Mouse (Mus musculus) sigmoid colon, adult 10 weeks (tissue): ENCODE results near the gene C77080. TPM values are rescaled to one million over a fixed set of nuclear protein-coding genes. Genes with fewer than 3 reads are reported as not detected.

Experiments
- polyA plus RNA-seq: library from polyadenylated mRNA; stranded (reverse); fragments of 350-450 nt; fragmentation: Illumina TruSeq; extraction: RNeasy Lipid Tissue Mini Kit (QIAGEN cat#74804); gene quantifications from one replicate; pipeline ENCODE4 v1.2.3, GENCODE M21; 2014; ENCODE audit warnings: low read depth, low replicate concordance

C77080 gene
- 16.0 TPM for polyA plus RNA-seq

GRCm38 (mm10) chr4:129261196-129261595, at the start of gene C77080:
Gene C77080 (minus strand): TSS chr4:129261404.

GRCm38 (mm10) chr4:129287472-129287981, 26.3 kb upstream of the C77080 start, which contains the start of gene Sync:
Gene Sync (plus strand): TSS chr4:129287617.

GRCm38 (mm10) chr4:129189542-129190519, 71.4 kb downstream of the C77080 start, which contains the start of the genes S100pbp and Yars:
Gene S100pbp (minus strand): TSS chr4:129189727.
Gene Yars (plus strand): TSS chr4:129189760.

Other genes with a start within 250 kb of the C77080 start
- gene Rnf19b, start 203.1 kb downstream of the C77080 start, polyA plus RNA-seq = 16.6 TPM
- gene Tmem54, start 155.9 kb downstream of the C77080 start, polyA plus RNA-seq = 1.1 TPM
- not detected for gene Hpca, start 139.4 kb downstream of the C77080 start, polyA plus RNA-seq
- 2.3 TPM for gene Fndc5, start 124.4 kb downstream of the C77080 start, polyA plus RNA-seq
- 67.4 TPM for gene S100pbp, start 71.7 kb downstream of the C77080 start, polyA plus RNA-seq
- gene Yars, start 71.6 kb downstream of the C77080 start, polyA plus RNA-seq = 10.1 TPM
- 2.7 TPM for gene Sync, start 26.2 kb upstream of the C77080 start, polyA plus RNA-seq
- gene Rbbp4, start 74.0 kb upstream of the C77080 start, polyA plus RNA-seq = 146 TPM
- gene Zbtb8os, start 74.3 kb upstream of the C77080 start, polyA plus RNA-seq = 137 TPM
- 4.0 TPM for gene Zbtb8a, start 116.7 kb upstream of the C77080 start, polyA plus RNA-seq
- gene Zbtb8b, start 179.4 kb upstream of the C77080 start, polyA plus RNA-seq = not detected
- 20.9 TPM for gene Bsdc1, start 200.2 kb upstream of the C77080 start, polyA plus RNA-seq
- gene Tssk3, start 229.6 kb upstream of the C77080 start, polyA plus RNA-seq = not detected
- not detected for gene Fam229a, start 229.8 kb upstream of the C77080 start, polyA plus RNA-seq